Mouse (Mus musculus): ENCODE data around the gene Slc15a3. TPM values are rescaled to one million over a fixed set of nuclear protein-coding genes. Genes with fewer than 3 reads are reported as not detected.

Gene Slc15a3
- polyA plus RNA-seq, 1 experiment from 2014 or later: 0.36 TPM

DNA sequence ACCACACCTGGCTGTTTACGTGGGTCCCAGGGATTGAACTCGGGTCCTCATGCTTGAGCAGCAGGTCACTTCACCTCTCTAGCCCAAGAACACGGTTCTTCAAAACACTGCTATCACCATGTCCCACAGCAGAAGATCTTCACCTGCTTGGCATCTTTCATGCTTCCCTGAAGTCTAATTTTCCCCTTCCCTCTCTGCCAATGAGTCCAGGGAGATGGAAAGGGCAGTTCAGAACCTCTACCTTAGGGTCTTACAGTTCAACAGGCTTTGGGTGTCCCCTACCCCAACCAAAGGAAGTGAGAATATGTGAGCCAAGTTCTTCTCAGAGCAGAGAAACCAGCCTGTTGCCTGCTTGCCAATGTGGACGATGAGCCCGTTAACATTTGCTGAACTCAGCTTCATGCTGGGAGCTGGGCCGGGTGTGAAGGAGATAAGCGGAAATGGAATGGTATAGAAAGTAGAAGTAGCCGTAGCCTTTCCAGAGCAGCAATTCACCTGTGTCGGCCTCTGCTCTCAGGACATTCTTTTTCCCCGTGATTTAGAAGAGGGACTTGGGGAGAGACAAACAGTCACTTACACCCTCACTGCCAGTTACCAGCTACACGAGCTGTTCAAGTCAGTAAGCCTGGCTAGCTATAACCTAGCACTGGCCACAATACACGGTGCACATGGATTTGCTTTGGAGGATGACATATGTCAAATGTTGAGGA lies 30.8 kb upstream of the Slc15a3 start:
- Histone ChIP-seq H3K4me3 (no peak overlapping the region), H3K9ac (no peak overlapping the region), H3K4me1 (replicated peaks) (peaks cover 15% of the 10 kb centered on the region), H3K4me2 (no peak overlapping the region), H3K36me3 (no peaks in the 10 kb centered on the region), H3K9me3 (no peaks in the 10 kb centered on the region), H3K27me3 (no peaks in the 10 kb centered on the region), H3K27ac (no peak overlapping the region)
- ATAC-seq (ENCODE audit: low FRiP score): no peak
- WGBS: 89% methylated on average over 12 of the region's 12 CpGs

DNA sequence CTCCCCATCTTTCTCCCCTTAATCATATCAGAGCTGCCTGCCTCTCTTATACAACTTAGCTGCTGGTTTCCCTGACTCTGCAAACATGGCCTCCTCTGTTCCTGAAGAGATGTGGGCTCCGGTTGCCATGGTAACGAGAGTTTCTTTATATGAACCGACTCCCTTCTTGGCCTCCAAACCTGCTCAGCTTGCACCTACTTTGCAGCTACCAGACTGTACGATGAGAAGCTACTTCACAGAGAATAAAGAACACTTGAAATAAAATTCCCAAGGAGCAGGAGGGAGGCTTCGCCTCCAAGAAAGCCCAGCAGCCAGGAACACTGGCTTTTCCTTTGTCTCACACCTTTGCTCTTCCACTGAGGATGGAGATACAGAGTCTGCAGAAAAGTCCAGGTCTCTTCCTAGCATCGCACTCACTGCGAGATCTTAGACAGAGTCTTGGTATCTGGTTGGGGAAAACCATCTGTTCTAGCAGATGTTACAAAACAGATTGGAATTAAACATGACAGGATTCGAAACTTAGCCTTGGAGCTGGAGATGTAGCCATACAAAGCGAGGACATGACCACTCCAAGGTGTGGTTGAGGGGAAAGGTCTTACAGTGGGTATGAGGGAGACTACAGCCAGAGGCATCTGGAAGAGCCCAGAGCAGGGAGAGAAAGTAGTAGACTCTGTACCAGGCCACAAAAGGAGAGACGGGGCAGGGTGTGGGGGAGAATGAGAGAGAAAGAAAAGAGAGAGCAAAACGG lies 29.9 kb upstream of the Slc15a3 start:
- peak; percentile 49 for ATAC-seq (ENCODE audit: low FRiP score)
- H3K36me3 ChIP-seq: no peaks in the 10 kb centered on the region
- peak overlapping the region; percentile 62 for H3K27ac ChIP-seq
- H3K9me3 ChIP-seq: no peaks in the 10 kb centered on the region
- no peaks in the 10 kb centered on the region for H3K27me3 ChIP-seq
- no peak overlapping the region for H3K9ac ChIP-seq
- H3K4me3 ChIP-seq: no peak overlapping the region
- 75% methylated on average over 11 of the region's 11 CpGs for WGBS
- peaks cover 15% of the 10 kb centered on the region for H3K4me1 ChIP-seq (replicated peaks)
- H3K4me2 ChIP-seq: no peak overlapping the region

DNA sequence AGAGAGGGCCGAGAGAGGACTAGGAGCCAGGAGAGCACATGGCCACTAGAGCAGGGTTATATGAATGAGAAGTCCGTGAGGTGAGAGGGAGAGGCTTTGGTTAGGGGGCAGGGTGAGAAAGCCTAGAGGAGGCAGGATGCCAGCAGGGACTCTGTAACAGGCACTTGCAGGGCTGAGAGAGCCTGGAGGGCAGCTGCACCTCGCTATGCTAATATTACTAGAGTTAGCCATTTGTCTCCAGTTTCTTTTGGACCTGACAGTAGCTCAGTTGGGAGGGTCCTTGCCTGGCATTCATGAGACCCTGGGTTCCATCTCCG lies 29.4 kb upstream of the Slc15a3 start:
- Histone ChIP-seq H3K9ac (no peak overlapping the region), H3K4me2 (no peak overlapping the region), H3K36me3 (no peaks in the 10 kb centered on the region), H3K9me3 (no peaks in the 10 kb centered on the region), H3K27ac (no peak overlapping the region), H3K4me3 (no peak overlapping the region), H3K27me3 (no peaks in the 10 kb centered on the region), H3K4me1 (replicated peaks) (peaks cover 15% of the 10 kb centered on the region)
- no peak for ATAC-seq (ENCODE audit: low FRiP score)
- 55% methylated on average over 4 of the region's 4 CpGs for WGBS

DNA sequence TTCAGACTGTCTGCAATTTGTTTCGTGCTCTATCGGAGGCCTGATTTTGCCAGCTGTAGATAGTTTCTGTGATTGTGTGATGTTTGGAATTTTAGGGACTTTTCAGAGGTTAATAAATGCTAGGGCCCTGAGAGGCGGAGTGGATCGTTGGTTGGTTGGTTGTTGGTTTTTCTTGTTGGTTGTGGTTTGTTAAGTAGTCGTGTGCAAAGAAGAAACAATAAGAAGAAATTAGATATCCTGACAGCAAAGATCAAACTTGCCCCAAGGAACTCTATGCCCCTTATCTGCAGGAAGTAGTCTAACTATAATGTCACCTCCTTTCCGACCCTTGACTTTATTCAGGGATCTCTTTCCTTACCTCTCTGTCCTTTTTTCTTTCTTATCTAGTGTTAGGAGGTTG lies 28.1 kb upstream of the Slc15a3 start:
- Histone ChIP-seq H3K4me1 (replicated peaks) (peaks cover 15% of the 10 kb centered on the region), H3K36me3 (no peaks in the 10 kb centered on the region), H3K9ac (no peak overlapping the region), H3K9me3 (no peaks in the 10 kb centered on the region), H3K4me3 (no peak overlapping the region), H3K27me3 (no peaks in the 10 kb centered on the region), H3K4me2 (no peak overlapping the region), H3K27ac (no peak overlapping the region)
- 88% methylated on average over 6 of the region's 6 CpGs for WGBS
- ATAC-seq (ENCODE audit: low FRiP score): no peak

DNA sequence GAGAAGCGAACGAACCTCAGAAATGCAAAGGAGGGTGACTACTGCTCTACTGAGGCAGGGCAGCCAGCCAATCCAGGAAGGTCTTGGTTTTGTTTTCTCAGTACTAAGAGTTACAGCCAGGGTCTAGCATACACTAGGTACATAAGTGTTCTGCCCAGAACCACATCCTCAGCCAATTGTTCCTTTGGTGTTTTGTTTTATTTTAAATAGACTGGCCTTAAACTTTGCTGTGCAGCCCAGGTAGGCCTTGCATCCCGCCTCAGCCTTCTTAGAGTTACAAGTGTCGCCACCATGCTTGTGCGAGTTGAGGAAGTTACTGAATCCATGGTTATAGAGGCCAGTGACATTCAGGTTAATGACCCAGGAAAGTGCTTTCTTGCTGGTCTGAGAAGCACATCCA lies 26.5 kb upstream of the Slc15a3 start:
- WGBS: 96% methylated on average over 5 of the region's 5 CpGs
- H3K36me3 ChIP-seq: no peaks in the 10 kb centered on the region
- ATAC-seq (ENCODE audit: low FRiP score): no peak
- no peak overlapping the region for H3K4me2 ChIP-seq
- no peak overlapping the region for H3K9ac ChIP-seq
- no peaks in the 10 kb centered on the region for H3K9me3 ChIP-seq
- no peak overlapping the region for H3K4me3 ChIP-seq
- peaks cover 15% of the 10 kb centered on the region for H3K4me1 ChIP-seq (replicated peaks)
- no peak overlapping the region for H3K27ac ChIP-seq
- H3K27me3 ChIP-seq: no peaks in the 10 kb centered on the region

DNA sequence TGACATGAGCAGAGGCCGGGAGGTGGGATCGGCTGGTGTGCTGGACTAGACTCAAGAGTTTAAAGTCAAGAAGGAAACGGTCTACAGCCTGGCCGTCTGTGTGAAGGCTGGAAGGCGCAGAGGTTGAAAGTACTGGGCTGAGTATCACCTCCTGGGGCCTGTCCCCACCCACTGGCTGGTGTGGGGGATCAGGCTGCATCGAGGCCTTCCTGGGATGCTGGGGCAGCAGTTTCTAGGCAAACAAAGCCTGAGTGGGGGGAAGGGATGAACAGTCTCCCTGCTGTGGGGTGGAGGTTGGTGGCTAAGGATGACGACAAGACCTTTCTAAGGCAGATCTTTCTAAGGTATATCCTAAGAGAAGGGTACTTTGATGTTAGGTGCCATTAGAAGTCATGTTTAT lies 25.6 kb upstream of the Slc15a3 start:
- Histone ChIP-seq H3K4me1 (replicated peaks) (peaks cover 15% of the 10 kb centered on the region), H3K27me3 (no peaks in the 10 kb centered on the region), H3K36me3 (no peaks in the 10 kb centered on the region), H3K27ac (no peak overlapping the region), H3K4me2 (no peak overlapping the region), H3K9ac (no peak overlapping the region), H3K9me3 (no peaks in the 10 kb centered on the region), H3K4me3 (no peak overlapping the region)
- ATAC-seq (ENCODE audit: low FRiP score): no peak
- 73% methylated on average over 7 of the region's 7 CpGs for WGBS

DNA sequence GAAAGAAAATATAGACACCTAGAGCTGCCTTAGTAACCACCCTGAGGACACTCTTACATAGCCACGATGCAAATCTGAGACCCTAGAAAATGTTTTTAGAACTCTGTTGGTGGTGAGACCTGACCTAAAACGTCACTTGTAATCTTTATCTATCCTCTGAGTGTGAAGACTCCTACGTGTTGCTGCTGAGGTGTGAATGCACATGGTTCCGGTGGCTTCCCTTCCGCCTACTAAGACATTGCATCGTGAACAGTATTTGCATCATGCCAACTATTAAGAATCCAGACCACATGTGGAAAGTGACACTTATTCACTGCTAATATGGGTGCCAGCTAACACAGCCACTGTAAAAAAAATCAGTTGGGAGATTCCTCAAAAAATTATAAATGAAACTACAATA lies 23.7 kb upstream of the Slc15a3 start:
- Histone ChIP-seq H3K9me3 (no peaks in the 10 kb centered on the region), H3K4me2 (no peak overlapping the region), H3K36me3 (no peaks in the 10 kb centered on the region), H3K9ac (no peak overlapping the region), H3K4me3 (no peak overlapping the region), H3K27me3 (no peaks in the 10 kb centered on the region), H3K27ac (no peak overlapping the region), H3K4me1 (replicated peaks) (no peaks in the 10 kb centered on the region)
- ATAC-seq (ENCODE audit: low FRiP score): no peak
- WGBS: 88% methylated on average over 6 of the region's 6 CpGs

DNA sequence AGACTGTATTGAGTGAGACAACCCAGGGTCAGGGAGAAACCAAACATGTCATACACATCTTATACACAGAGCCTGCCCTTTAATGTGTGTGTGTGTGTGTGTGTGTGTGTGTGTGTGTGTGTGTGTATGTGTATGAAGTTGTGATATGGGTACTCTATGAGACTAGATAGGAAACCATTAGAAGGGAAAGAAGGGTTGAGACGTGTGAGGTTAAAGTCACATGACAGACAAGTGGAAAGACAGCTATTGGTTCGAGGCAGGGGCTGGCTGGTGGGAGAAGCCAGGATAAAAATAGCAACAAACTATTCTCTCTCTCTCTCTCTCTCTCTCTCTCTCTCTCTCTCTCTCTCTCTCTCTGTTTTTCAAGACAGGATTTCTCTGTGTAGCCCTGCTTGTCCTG lies 23.1 kb upstream of the Slc15a3 start:
- H3K9me3 ChIP-seq: no peaks in the 10 kb centered on the region
- no peak for ATAC-seq (ENCODE audit: low FRiP score)
- 76% methylated on average over 2 of the region's 2 CpGs for WGBS
- no peak overlapping the region for H3K4me2 ChIP-seq
- no peaks in the 10 kb centered on the region for H3K4me1 ChIP-seq (replicated peaks)
- no peak overlapping the region for H3K27ac ChIP-seq
- H3K4me3 ChIP-seq: no peak overlapping the region
- H3K27me3 ChIP-seq: no peaks in the 10 kb centered on the region
- H3K9ac ChIP-seq: no peak overlapping the region
- H3K36me3 ChIP-seq: no peaks in the 10 kb centered on the region

DNA sequence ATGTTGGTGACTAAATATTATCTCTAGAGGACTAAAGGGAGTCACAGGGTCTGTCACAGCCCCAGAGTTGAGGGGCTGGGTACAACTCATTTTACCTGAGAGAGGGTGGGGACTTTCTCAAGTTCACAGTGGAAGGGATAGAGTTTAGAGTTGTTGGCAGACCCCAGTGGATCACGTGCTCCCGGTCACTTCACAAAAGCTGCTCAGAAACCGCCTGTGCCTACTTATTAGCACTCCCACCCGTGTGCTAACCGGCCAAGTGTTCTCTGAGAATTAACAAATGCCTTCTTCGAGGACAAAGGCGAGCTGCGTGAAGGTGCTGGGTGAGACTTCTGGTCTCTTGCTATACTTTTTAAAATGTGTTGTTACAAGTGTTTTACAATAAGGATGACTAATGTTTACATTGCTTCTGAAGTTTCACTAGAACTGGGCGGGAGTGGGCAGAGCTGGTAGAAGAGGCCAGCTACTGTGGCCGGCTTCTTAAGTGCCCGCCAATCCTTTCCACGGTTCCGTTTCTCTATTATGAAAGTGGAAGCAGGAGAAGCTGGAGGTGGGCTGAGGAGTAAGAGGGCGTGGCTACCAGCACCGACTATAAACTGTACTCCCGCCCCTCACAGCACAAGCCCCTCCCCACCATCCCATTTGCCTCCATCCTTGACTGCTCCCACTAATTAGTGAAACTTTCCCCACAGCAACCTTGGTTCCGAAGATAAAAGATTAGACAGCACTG lies 21.1 kb upstream of the Slc15a3 start:
- Histone ChIP-seq H3K4me3 (no peak overlapping the region), H3K9ac (no peak overlapping the region), H3K9me3 (no peaks in the 10 kb centered on the region), H3K4me2 (no peak overlapping the region), H3K27ac (no peak overlapping the region), H3K4me1 (replicated peaks) (no peaks in the 10 kb centered on the region), H3K27me3 (no peaks in the 10 kb centered on the region), H3K36me3 (no peaks in the 10 kb centered on the region)
- ATAC-seq (ENCODE audit: low FRiP score): no peak
- 46% methylated on average over 17 of the region's 17 CpGs for WGBS

DNA sequence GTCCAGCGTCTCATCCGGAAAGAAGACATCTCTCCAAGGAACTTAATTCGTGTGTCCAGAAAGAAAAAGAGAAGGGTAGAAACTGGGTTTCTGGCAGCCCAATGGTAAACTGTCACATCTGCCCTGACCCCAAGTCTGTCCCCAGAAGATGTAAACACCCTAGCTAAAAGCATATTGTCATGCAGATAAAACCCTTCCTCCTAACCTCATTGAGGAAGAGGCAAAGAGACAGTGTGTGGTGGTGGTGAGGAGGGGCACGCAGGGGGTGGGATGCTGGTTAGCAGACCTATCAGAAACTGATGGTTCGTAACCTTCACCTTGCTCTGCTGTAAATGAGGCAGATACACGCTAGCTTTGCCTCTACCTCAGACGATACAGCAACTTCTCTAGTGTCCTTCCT lies 18.2 kb upstream of the Slc15a3 start:
- Histone ChIP-seq H3K9ac (no peak overlapping the region), H3K4me2 (no peak overlapping the region), H3K4me3 (no peak overlapping the region), H3K36me3 (no peaks in the 10 kb centered on the region), H3K27ac (no peak overlapping the region), H3K9me3 (no peaks in the 10 kb centered on the region), H3K27me3 (no peaks in the 10 kb centered on the region), H3K4me1 (replicated peaks) (no peaks in the 10 kb centered on the region)
- WGBS: 47% methylated on average over 7 of the region's 7 CpGs
- no peak for ATAC-seq (ENCODE audit: low FRiP score)

DNA sequence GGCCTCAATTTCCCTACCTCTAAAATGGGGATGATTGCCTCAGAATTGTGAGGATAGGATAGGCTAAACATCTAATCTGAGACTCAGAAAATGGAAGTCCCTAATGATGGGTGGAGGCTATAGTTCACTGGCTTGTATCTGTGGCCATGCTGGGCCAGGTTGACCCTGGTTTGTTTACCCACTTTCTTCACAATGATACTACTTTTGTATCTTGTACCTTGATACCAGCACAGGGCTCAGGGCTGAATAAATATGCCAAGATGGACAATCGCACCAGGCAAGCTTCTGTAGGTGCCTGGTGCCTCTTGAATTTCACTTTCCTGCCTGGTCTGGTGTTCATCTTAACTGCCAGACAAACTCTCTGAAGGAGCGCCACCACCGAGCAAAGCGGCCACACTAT lies 17.0 kb upstream of the Slc15a3 start:
- Histone ChIP-seq H3K36me3 (no peaks in the 10 kb centered on the region), H3K4me1 (replicated peaks) (no peaks in the 10 kb centered on the region), H3K9ac (no peak overlapping the region), H3K4me3 (no peak overlapping the region), H3K27me3 (no peaks in the 10 kb centered on the region), H3K27ac (no peak overlapping the region), H3K4me2 (no peak overlapping the region), H3K9me3 (no peaks in the 10 kb centered on the region)
- 93% methylated on average over 4 of the region's 4 CpGs for WGBS
- ATAC-seq (ENCODE audit: low FRiP score): no peak

DNA sequence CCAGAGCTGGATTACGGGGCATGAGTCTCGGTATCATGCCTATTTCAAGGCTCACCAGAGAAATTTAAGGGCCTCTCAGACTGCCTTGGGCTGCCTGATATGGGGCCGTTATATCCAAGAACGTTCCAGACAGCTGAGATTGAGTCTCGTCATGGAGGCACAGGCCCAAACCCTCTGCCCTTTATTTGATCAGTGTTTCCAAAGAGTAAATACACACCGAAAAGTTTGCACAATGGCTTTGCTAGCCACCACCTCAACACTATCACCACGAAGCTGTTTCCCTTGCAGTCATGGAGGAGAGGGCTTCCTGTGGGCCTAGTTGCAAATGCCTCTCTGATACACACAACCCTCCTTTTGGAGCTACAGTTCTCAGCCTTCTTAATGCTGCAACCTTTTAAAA lies 15.5 kb upstream of the Slc15a3 start:
- H3K4me2 ChIP-seq: no peak overlapping the region
- 94% methylated on average over 7 of the region's 7 CpGs for WGBS
- H3K9ac ChIP-seq: no peak overlapping the region
- H3K4me1 ChIP-seq (replicated peaks): no peaks in the 10 kb centered on the region
- H3K4me3 ChIP-seq: no peak overlapping the region
- H3K27me3 ChIP-seq: no peaks in the 10 kb centered on the region
- no peaks in the 10 kb centered on the region for H3K36me3 ChIP-seq
- no peak for ATAC-seq (ENCODE audit: low FRiP score)
- no peaks in the 10 kb centered on the region for H3K9me3 ChIP-seq
- no peak overlapping the region for H3K27ac ChIP-seq

DNA sequence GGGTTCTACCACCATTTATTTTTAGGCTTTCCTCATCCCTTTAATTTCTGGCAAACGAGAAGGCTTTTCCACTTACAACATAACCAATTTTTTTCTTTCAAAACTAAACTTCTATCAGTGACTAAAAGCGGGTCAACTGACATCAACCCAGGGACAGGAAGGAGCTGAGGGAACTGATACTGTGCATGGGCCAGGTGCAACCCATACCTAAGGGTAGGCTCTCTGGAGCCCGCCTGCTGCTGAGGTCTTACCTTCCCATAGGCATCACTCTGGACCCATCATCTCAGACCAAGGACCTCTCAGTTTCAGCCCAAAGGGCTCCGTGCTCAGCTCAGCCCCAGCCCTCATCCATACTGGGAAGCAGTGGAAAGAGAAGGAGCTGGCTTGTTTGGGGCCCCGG lies 11.2 kb upstream of the Slc15a3 start:
- Histone ChIP-seq H3K36me3 (no peaks in the 10 kb centered on the region), H3K4me2 (no peak overlapping the region), H3K27ac (no peak overlapping the region), H3K9me3 (no peaks in the 10 kb centered on the region), H3K4me1 (replicated peaks) (no peaks in the 10 kb centered on the region), H3K9ac (no peak overlapping the region), H3K4me3 (no peak overlapping the region), H3K27me3 (no peaks in the 10 kb centered on the region)
- WGBS: 93% methylated on average over 5 of the region's 5 CpGs
- ATAC-seq (ENCODE audit: low FRiP score): no peak

Data from hindbrain, embryonic 13.5 days (tissue).